Mouse (Mus musculus) megakaryocyte, embryonic 14.5 days (primary cell): Measurements from ENCODE around the gene Adam23. TPM values are rescaled to one million over a fixed set of nuclear protein-coding genes. Genes with fewer than 3 reads are reported as not detected.

ENCODE experiments used
- H3K27me3 ChIP-seq: replicated peaks from 2 replicates; pipeline ENCODE3; 2012; ENCODE audit warnings: inconsistent platforms
- H3K36me3 ChIP-seq: replicated peaks from 2 replicates; pipeline ENCODE3; 2012; ENCODE audit warnings: low read length, inconsistent platforms, mixed read lengths
- H3K4me1 ChIP-seq: 2 replicates; pipeline ENCODE4 v1.6.1; 2012; ENCODE audit warnings: inconsistent platforms
- H3K4me3 ChIP-seq: replicated peaks from 2 replicates; pipeline ENCODE3; 2012; ENCODE audit warnings: moderate library complexity, mild to moderate bottlenecking, inconsistent platforms
- H3K9me3 ChIP-seq: 2 replicates; pipeline ENCODE4 v1.6.1; 2012; ENCODE audit warnings: inconsistent platforms
- FLI1 ChIP-seq: IDR thresholded peaks from 2 replicates; pipeline ENCODE4 v1.6.1; 2012; ENCODE audit warnings: low read length, inconsistent platforms, mixed read lengths
- GATA1 ChIP-seq: IDR thresholded peaks from 3 replicates; pipeline ENCODE4 v1.6.1; 2012; ENCODE audit warnings: mixed read lengths, low read length, inconsistent platforms, borderline replicate concordance
- polyA plus RNA-seq: library from polyadenylated mRNA; stranded (reverse); fragments of >175 nt; gene quantifications from 2 replicates; pipeline ENCODE4 v1.2.3, GENCODE M21; 2012; ENCODE audit warnings: low replicate concordance; ENCODE audit not compliant: insufficient read depth

Gene Adam23
- polyA plus RNA-seq, 1 experiment: 0.09 TPM

DNA sequence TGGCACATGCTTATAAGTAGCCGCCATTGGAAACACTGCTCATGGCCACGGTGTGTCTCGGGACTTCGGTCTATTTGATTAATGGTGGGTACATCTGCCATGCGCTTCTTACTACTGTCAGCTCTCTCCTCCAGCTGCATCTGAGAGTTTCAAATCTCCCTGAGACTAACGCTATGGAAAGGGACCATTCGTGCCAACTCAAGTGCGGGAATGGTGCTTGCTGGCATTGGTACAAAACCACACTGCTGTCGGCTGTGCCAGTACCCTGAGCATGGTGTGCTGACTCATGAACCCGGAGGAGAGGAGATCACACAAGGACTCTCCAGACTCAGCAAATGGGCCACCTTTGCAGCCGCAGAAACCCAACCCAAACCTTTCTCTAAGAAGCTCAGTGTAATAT lies 72.1 kb downstream of the Adam23 start:
- Histone ChIP-seq H3K4me1 (no peaks in the 10 kb centered on the region), H3K36me3 (no peaks in the 10 kb centered on the region), H3K9me3 (peaks cover 20% of the 10 kb centered on the region), H3K27me3 (no peaks in the 10 kb centered on the region), H3K4me3 (no peak overlapping the region)
- TF ChIP-seq FLI1 (no peak), GATA1 (no peak)

DNA sequence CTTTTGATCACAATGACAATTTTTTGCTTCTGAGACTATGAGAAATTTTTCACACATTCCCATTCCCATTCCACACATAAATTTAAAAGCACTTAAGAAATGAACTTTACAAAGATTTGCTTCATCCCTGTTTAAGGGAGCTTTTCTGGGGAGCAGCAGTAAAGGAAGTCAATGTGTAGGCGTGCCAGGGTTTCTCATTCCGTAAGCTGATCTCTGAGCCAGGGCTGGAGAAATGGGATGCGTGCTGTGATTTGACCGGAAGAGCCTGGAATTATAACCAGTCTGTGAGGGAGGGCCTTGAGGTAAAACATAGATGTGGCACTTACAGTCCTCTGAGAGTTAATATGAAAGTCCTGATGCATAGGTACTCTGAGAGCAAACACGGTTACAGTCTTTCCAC lies 73.1 kb downstream of the Adam23 start:
- H3K4me1 ChIP-seq: no peaks in the 10 kb centered on the region
- no peaks in the 10 kb centered on the region for H3K27me3 ChIP-seq

DNA sequence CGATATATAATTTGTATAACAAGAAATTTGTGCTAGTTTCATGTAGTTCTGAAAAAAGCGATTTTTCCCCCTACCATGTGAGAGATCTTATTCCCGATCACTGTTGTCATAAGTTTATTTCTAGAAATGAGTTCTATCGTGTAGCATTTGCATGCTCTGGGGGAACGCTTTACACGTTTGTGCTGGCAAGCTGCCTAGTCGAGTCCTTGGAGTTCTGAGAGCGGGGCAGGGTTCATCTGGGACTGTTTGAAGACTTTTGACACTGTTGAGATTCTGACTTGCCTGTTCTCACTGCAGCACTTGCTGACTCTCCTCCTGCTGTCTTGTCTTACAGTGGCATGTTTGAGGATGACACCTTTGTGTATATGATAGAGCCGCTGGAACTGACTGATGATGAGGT lies 84.2 kb downstream of the Adam23 start:
- Histone ChIP-seq H3K4me3 (no peak overlapping the region), H3K27me3 (no peaks in the 10 kb centered on the region), H3K36me3 (no peaks in the 10 kb centered on the region), H3K9me3 (no peaks in the 10 kb centered on the region), H3K4me1 (no peaks in the 10 kb centered on the region)
- TF ChIP-seq FLI1 (no peak), GATA1 (no peak)

More for the DNA sequence above, 73.1 kb downstream of the Adam23 start:
- Histone ChIP-seq H3K36me3 (no peaks in the 10 kb centered on the region), H3K9me3 (peaks cover 20% of the 10 kb centered on the region), H3K4me3 (no peak overlapping the region)
- TF ChIP-seq FLI1 (no peak), GATA1 (no peak)

DNA sequence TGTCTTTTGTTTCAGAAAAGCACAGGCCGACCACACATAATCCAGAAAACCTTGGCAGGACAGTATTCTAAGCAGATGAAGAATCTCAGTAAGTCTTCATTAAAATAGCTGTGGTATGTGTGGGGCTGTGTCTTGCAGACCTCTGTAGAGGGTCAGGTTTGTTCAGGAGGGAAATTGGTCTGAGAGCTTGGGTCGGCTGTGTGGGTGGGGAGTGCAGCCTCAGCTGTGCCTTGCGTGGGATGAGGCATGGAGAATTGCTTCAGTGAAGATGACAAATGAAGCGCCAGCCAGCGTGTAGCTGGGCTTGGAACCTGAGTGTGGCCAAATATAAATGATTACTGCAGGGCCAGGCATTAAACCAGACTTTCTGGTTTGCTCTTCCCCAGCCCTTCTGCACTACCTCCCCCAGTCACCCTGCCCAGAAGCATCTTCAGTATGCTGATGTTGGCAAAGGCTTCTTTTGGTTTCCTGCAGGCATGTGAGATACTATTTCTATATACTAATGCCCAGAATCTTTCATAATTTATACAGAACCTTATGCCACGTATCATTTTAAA lies 88.7 kb downstream of the Adam23 start:
- H3K4me3 ChIP-seq: no peak overlapping the region
- H3K36me3 ChIP-seq: no peaks in the 10 kb centered on the region
- TF ChIP-seq GATA1: no peak
- no peak for TF ChIP-seq FLI1

DNA sequence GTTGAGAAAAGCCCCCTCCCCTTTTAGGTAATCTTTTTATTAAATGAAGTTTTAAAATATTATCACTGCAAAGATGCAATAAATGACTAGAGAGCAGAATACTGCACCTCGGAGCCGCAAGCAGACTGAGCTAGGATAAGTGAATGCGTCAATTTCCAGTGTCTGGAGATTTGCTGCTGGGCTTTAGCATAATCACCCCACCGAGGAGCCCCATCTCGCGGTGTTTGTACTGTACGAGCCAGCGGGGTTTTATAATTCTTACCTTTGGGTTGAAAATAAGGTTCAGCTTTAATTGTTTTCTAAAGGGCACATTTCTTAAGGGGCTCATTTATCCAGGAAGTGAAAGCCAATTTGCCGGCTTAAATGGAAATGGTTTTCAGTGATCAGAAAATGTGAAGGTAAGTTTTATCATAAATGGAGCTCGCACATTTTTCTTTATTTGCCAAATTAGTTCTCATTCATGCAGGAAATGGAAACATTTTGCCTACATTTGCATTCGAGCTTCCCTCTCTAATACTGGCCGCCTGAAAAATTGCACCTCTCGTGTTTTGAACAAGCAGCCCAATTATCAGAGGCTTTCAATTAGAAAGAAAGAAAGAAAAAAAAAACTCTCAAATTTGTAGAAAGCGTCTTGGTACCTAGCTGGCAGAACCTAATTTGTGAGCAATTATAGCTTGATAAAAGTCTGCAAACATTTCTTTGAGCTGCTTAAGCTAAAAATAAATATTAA lies 94.4 kb downstream of the Adam23 start:
- Histone ChIP-seq H3K36me3 (no peaks in the 10 kb centered on the region), H3K4me3 (no peak overlapping the region)

More for the DNA sequence above, 88.7 kb downstream of the Adam23 start:
- no peaks in the 10 kb centered on the region for H3K4me1 ChIP-seq
- no peaks in the 10 kb centered on the region for H3K9me3 ChIP-seq
- H3K27me3 ChIP-seq: no peaks in the 10 kb centered on the region

DNA sequence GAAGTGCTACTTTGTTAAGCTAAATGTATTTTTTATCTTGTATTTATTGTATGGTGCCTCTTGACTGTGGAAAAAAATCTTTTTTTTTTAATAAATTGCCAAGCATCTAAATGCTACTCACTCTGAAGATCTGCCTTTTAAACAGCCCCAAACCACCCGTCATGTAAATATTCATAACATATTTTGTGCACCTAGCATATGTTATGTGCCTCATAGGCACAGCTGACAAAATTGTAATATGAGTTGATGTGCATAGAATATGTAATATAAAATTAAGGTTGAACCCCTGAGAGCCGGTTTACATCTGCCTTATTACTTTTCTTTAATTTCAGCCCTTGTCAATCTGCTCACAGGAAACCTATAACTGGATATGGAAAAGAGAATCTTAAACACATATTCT lies 98.4 kb downstream of the Adam23 start:
- Histone ChIP-seq H3K4me1 (no peaks in the 10 kb centered on the region), H3K27me3 (no peaks in the 10 kb centered on the region), H3K9me3 (peaks cover 5% of the 10 kb centered on the region; the same call in 1 of the 2 replicates), H3K4me3 (no peak overlapping the region), H3K36me3 (no peaks in the 10 kb centered on the region)
- TF ChIP-seq FLI1: no peak
- no peak for TF ChIP-seq GATA1

More for the DNA sequence above, 94.4 kb downstream of the Adam23 start:
- TF ChIP-seq FLI1 (no peak), GATA1 (no peak)
- H3K27me3 ChIP-seq: no peaks in the 10 kb centered on the region
- no peaks in the 10 kb centered on the region for H3K9me3 ChIP-seq
- no peaks in the 10 kb centered on the region for H3K4me1 ChIP-seq

DNA sequence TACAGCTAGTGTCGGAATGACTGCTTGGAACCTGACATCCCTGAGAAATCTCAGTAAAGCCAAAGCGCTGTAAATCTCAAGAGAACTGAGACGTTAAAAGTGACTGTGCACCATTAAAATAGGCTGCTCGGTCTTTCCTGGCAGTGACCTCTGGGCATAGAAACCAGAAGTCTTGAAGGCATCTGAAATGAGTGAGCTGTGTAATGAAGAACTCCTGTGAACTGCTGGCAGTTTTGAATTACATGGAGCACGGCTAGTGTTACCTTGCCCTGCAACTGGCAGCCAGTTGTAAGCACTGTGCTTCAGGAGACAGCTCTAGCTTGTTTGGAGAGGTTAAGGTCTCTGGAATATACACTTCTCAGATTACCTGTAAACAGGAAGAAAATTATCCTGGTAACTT lies 107.3 kb downstream of the Adam23 start:
- Histone ChIP-seq H3K27me3 (no peaks in the 10 kb centered on the region), H3K4me3 (no peak overlapping the region), H3K36me3 (no peaks in the 10 kb centered on the region), H3K9me3 (no peaks in the 10 kb centered on the region), H3K4me1 (no peaks in the 10 kb centered on the region)
- TF ChIP-seq FLI1: no peak

DNA sequence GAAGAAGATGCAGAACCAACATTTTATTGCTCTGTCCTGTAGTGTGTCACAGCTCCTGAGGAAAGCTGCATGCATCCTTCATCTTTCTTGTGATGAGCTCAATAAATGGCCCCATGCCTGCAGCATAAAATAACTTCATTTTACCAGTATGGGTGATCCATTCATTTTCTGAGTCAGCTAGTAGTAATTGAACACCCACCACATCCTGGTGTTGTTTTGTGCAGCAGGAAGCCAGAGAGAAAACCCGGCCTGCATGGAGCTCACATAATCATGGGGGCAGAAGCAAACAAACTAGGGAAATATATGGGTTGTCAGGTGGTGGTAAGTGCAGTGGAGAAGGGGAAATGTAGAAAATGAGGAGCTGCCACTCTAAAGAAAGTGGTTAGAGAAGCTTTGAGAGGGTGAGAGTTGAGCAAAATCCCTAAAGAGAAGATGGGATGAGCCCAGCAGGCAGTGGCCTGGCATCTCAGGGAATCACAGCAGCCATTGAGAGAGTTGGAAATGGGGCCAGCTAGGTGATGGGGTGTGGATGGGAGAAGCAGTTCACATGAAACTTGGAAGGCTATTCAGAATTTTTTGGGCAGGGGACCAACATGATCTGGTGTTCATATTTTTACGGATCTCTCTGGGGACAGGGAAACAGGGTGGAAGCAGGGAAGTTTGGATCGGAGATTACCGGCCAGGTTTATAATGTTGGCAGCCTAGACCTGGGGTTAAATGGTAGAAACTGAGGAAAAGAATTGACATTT lies 116.3 kb downstream of the Adam23 start:
- H3K36me3 ChIP-seq: no peaks in the 10 kb centered on the region
- no peak overlapping the region for H3K4me3 ChIP-seq
- TF ChIP-seq GATA1: no peak
- no peak for TF ChIP-seq FLI1
- H3K4me1 ChIP-seq: no peaks in the 10 kb centered on the region
- no peaks in the 10 kb centered on the region for H3K9me3 ChIP-seq
- H3K27me3 ChIP-seq: no peaks in the 10 kb centered on the region

DNA sequence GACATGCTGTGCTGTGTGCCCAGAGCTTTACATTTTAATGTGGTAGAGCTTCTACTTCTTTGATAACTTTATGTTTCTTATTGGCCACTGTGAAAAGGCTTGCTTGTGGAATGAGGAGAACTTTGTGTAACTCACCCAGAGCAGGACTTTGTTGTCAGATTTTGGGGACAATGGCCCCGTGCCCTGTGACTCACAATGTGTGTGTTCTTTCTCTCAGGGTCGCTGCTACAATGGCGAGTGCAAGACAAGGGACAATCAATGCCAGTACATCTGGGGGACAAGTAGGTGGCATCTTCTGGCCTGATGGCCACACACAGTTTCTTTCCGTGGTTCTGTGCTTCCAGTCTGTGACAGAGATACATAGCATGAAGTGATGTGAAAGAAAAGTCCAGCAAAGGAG lies 118.2 kb downstream of the Adam23 start:
- no peaks in the 10 kb centered on the region for H3K27me3 ChIP-seq
- H3K4me1 ChIP-seq: 0 out of 2 replicates have a peak, but pooled peaks cover 3% of the 10 kb centered on the region
- TF ChIP-seq GATA1 (no peak), FLI1 (no peak)
- H3K9me3 ChIP-seq: no peaks in the 10 kb centered on the region
- no peaks in the 10 kb centered on the region for H3K36me3 ChIP-seq
- no peak overlapping the region for H3K4me3 ChIP-seq

DNA sequence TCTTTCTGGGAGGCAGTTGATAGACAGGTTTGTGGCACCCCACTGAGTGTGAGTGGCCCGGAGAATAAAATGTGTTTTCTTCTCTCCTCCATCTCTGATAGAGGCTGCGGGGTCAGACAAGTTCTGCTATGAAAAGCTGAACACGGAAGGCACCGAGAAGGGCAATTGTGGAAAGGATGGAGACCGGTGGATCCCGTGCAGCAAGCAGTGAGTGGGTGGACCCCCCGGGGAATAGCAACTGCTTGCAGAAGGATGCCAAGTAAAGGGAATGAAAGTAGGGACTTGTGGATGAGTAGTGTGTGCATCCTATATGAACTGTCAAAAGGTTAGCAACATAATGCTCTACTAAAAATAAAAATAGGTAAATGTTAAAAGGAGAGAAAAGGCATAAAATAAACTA lies 120.8 kb downstream of the Adam23 start:
- Histone ChIP-seq H3K27me3 (no peaks in the 10 kb centered on the region), H3K4me3 (no peak overlapping the region), H3K4me1 (0 out of 2 replicates have a peak, but pooled peaks cover 3% of the 10 kb centered on the region), H3K36me3 (no peaks in the 10 kb centered on the region), H3K9me3 (no peaks in the 10 kb centered on the region)
- no peak for TF ChIP-seq FLI1
- TF ChIP-seq GATA1: no peak
